Mouse (Mus musculus) embryonic facial prominence, embryonic 12.5 days (tissue): ENCODE measurements around the gene Phf21b. TPM values are rescaled to one million over a fixed set of nuclear protein-coding genes. Genes with fewer than 3 reads are reported as not detected.

Experiments
- ATAC-seq: fragments of 200-750 bp; cut with Nextera tagmentation; 2 replicates; pipeline ENCODE4 v1.8.0; 2017; ENCODE audit not compliant: insufficient number of reproducible peaks, insufficient read depth, low FRiP score, low TSS enrichment
- H3K27ac ChIP-seq: fragments of 300-500 bp; sonication (generic); 2 replicates; pipeline ENCODE4 v1.5.1; 2016; ENCODE audit warnings: mild to moderate bottlenecking
- H3K27me3 ChIP-seq: fragments of 300-500 bp; sonication (generic); 2 replicates; pipeline ENCODE4 v1.6.1; 2016; ENCODE audit warnings: mild to moderate bottlenecking, moderate library complexity
- H3K36me3 ChIP-seq: fragments of 300-500 bp; sonication (generic); 2 replicates; pipeline ENCODE4 v1.6.1; 2016; ENCODE audit warnings: mild to moderate bottlenecking
- H3K4me1 ChIP-seq: fragments of 300-500 bp; sonication (generic); 2 replicates; pipeline ENCODE4 v1.6.1; 2016
- H3K4me2 ChIP-seq: fragments of 300-500 bp; sonication (generic); replicated peaks from 2 replicates; pipeline ENCODE4 v1.6.1; 2016; ENCODE audit warnings: mild to moderate bottlenecking, moderate library complexity
- H3K4me3 ChIP-seq: fragments of 300-500 bp; sonication (generic); 2 replicates; pipeline ENCODE4 v1.5.1; 2016; ENCODE audit warnings: mild to moderate bottlenecking
- H3K9ac ChIP-seq: fragments of 300-500 bp; sonication (generic); 2 replicates; pipeline ENCODE4 v1.6.1; 2016; ENCODE audit warnings: mild to moderate bottlenecking, moderate library complexity
- H3K9me3 ChIP-seq: fragments of 300-500 bp; sonication (generic); 2 replicates; pipeline ENCODE4 v1.6.1; 2016; ENCODE audit warnings: mild to moderate bottlenecking, moderate library complexity
- WGBS: fragments of 180-500 bp; shearing (Covaris S2); methylation state at CpG from one replicate; pipeline ENCODE4 v1.1.7; 2016; 5-methylcytosine and 5-hydroxymethylcytosine counted together
- polyA plus RNA-seq: library from polyadenylated mRNA; unstranded; fragments of >200 nt; fragmentation: Nextera tagmentation; extraction: Ambion mirVana; gene quantifications from 2 replicates; pipeline ENCODE4 v1.2.1, GENCODE M21; 2016

The Phf21b gene
- polyA plus RNA-seq, 1 experiment from 2014 or later: 1.9 TPM

DNA sequence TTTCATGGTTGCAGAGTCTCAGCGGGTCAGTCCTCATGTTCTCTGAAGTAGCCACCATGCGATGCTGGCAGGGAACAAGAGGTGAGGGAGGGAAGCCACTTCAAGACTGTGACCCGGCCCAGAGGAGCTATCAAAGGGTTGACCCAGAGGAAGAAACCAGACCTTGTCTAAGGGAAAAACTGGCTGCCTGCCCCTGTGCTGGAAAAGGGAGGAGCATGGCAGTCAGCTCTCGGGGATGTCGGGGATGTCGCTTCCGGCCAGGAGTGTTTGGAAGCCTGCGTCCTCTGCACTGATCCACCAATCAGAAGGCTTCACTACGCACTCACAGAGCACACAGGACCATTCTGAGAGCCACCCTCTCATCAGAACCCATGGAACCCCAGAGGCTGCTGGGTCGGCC, 12.8 kb downstream of the Phf21b start:
- Histone ChIP-seq H3K4me1 (peaks cover 26% of the 10 kb centered on the region), H3K9ac (no peak overlapping the region), H3K27me3 (no peaks in the 10 kb centered on the region), H3K4me2 (no peak overlapping the region), H3K27ac (no peak overlapping the region), H3K9me3 (no peaks in the 10 kb centered on the region), H3K36me3 (no peaks in the 10 kb centered on the region), H3K4me3 (no peak overlapping the region)
- WGBS: 80% methylated on average over 10 of the region's 10 CpGs
- no peak for ATAC-seq

DNA sequence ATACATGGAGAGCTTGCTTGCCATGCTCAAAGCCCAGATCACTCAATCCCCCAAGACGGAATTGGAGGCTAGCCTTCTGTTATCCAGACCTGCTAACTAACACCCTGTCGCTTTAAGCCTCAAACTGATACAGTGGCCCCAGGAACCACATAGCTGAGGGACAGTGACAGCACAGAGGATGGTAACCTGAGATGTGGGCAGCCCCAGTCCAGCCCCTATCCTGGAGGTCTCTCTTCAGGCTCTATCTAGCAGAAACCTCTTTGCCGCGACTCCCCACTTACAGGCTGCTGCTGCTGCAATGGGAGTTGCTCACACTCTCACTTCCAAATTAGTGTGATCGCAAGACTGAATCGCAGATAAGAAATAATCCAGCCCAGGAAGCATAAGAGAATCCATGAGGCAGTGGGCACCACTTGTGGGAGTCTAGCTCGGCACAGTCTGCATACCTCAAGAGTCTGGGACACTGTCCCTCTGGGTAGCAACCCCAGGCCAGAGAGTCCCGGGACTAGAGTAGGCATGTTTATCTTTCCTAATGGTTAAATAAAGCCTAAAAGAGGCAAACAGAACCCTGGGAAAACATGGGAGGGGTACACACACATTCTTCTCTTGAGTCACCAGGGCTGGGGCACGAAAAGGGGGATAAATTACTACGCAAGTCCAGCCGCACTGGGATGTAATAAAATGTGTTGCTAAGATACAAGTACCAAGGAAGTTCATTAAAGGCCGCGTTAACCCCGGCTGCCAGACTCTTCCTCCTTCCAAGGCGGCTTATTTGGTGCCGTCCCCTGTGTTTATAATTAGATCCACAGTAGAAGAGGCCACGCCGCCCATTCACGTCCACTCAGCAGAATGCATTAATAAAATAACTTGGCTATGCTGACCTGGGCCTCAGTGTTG, 13.7 kb downstream of the Phf21b start:
- 47% methylated on average over 19 of the region's 19 CpGs for WGBS
- H3K4me2 ChIP-seq: no peak overlapping the region
- no peak for ATAC-seq
- H3K4me1 ChIP-seq: peaks cover 26% of the 10 kb centered on the region
- H3K36me3 ChIP-seq: no peaks in the 10 kb centered on the region
- H3K27ac ChIP-seq: no peak overlapping the region
- no peaks in the 10 kb centered on the region for H3K9me3 ChIP-seq
- H3K27me3 ChIP-seq: no peaks in the 10 kb centered on the region
- no peak overlapping the region for H3K4me3 ChIP-seq
- H3K9ac ChIP-seq: no peak overlapping the region

DNA sequence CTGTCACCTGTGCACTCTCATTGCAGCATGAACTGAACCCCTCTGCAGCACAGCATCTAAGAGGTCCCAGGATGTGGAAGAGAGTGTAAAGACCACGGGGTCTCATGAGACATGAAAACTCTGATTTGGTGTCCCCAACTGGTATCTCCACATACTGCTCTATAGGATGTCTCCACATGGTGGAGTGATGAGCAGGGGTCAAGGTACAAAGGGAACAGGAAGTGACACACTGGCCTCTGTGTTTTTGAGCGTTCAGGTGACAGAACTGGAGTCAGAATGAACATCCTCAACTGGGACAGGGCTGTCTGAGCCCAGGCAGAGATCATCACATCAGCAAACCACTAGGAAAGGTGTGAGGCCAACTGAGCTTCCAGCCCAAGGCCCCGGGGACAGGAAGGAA, 15.3 kb downstream of the Phf21b start:
- no peak for ATAC-seq
- Histone ChIP-seq H3K27me3 (no peaks in the 10 kb centered on the region), H3K9me3 (no peaks in the 10 kb centered on the region), H3K27ac (no peak overlapping the region), H3K4me2 (no peak overlapping the region), H3K9ac (no peak overlapping the region), H3K36me3 (no peaks in the 10 kb centered on the region), H3K4me3 (no peak overlapping the region), H3K4me1 (peaks cover 26% of the 10 kb centered on the region)
- 57% methylated on average over 3 of the region's 3 CpGs for WGBS

DNA sequence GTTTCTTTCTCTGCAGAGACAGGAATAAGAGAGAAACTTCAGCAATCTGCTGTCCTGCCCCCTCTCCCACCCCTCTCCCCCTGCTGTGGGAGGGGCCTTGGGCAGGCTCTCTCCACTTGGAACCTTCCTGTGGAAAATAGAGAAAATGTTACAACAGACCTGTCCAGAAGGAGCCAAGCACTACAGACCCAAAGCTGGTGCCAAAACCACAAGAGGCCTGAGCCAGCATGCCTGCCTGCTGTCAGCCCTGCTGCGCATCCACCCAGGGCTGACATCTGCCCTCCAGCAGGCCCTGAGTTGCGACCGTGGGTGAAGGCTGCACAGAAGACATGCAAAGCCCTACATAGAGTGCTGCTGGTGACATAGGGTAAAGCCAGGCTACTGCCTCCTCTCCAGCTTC, 16.3 kb downstream of the Phf21b start:
- 82% methylated on average over 3 of the region's 3 CpGs for WGBS
- Histone ChIP-seq H3K9ac (no peak overlapping the region), H3K9me3 (no peaks in the 10 kb centered on the region), H3K4me2 (no peak overlapping the region), H3K27ac (no peak overlapping the region), H3K4me3 (no peak overlapping the region), H3K4me1 (peaks cover 20% of the 10 kb centered on the region), H3K27me3 (no peaks in the 10 kb centered on the region), H3K36me3 (no peaks in the 10 kb centered on the region)
- ATAC-seq: no peak

DNA sequence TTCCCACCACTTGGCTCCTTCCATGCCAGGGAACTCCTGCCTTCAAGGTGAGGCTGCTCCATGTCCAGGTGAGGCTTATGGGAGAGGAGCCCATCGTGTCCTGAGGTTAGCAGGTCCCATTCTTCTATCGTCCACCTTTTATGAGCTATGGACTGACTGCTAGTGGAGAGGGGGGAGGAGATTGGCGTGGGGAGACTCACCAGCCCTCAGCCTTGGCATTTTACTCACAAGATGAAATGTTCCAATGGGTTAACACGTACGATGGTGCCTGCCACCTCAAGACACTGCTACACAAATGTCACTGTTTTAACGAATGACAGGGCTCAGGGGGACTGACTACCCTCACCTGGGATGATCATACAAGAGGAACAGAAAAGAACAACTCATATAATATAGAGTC, 18.0 kb downstream of the Phf21b start:
- H3K27me3 ChIP-seq: no peaks in the 10 kb centered on the region
- no peak for ATAC-seq
- no peaks in the 10 kb centered on the region for H3K36me3 ChIP-seq
- H3K4me1 ChIP-seq: peaks cover 16% of the 10 kb centered on the region
- H3K4me3 ChIP-seq: no peak overlapping the region
- 89% methylated on average over 6 of the region's 6 CpGs for WGBS
- H3K4me2 ChIP-seq: no peak overlapping the region
- no peaks in the 10 kb centered on the region for H3K9me3 ChIP-seq
- H3K9ac ChIP-seq: no peak overlapping the region
- no peak overlapping the region for H3K27ac ChIP-seq

DNA sequence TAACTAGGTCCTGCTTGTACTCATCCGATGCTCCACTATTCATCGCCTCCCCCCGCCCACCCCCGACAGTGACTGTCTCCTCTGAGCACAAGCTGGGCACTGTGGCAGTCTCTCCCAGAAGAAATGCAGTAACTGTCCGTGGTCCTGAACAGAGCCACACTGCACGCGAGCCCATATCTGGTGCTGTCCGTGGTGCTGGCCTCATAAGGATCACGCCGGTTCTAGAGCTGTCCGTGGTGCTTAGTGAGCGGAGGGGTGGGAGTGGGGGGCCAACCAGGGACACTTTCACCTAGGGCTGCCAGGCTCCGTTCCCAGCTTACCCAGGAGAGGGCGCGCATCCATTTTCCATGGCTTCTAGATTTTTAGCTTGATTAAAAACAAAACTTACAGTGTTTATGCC, 26.4 kb downstream of the Phf21b start:
- Histone ChIP-seq H3K4me3 (no peak overlapping the region), H3K9me3 (no peaks in the 10 kb centered on the region), H3K36me3 (no peaks in the 10 kb centered on the region), H3K4me1 (no peaks in the 10 kb centered on the region), H3K4me2 (no peak overlapping the region), H3K9ac (no peak overlapping the region), H3K27ac (no peak overlapping the region), H3K27me3 (no peaks in the 10 kb centered on the region)
- ATAC-seq: peak; percentile 72; the same call in 1 of the 2 replicates
- WGBS: 4% methylated on average over 15 of the region's 15 CpGs

DNA sequence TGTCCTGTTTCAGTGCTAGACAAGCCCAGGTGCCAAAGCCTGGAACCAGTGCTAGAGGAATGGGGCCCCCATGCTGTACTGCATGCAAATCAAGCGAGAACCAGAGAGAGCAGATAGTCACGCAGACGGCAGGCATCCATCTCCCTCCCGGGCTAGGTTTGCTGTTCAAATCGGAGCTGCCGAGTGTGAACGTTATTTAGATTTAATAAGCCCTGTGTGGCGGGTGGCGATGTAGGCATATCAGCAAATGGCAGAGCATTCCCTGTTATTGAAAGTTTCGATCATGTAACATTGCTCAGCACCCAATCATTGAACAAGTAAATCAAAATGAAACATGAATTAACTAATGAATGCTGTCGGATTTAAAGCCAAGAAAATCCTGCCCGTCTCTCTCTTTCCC, 27.2 kb downstream of the Phf21b start:
- Histone ChIP-seq H3K4me1 (no peaks in the 10 kb centered on the region), H3K27me3 (no peaks in the 10 kb centered on the region), H3K4me3 (no peak overlapping the region), H3K9ac (no peak overlapping the region), H3K9me3 (no peaks in the 10 kb centered on the region), H3K27ac (no peak overlapping the region), H3K4me2 (no peak overlapping the region), H3K36me3 (no peaks in the 10 kb centered on the region)
- 92% methylated on average over 12 of the region's 12 CpGs for WGBS
- no peak for ATAC-seq

DNA sequence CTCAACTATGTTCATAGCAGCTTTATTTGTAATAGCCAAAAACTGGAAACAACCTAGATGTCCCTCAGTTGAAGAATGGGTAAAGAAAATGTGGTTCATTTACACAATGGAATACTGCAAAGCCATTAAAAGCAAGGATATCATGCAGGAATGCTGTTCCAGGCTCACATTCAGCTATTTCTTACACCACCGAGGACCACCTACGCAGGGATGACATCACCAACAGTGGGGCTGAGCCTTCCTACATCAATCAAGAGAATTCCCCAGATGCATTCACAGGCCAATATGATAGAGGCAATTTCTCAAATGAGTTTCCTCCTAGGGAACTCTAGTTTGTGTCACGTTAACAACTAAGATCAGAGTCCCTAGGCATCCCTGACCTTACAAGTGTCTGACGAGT, 32.8 kb downstream of the Phf21b start:
- ATAC-seq: no peak
- 90% methylated on average over 4 of the region's 4 CpGs for WGBS
- H3K27ac ChIP-seq: no peak overlapping the region

DNA sequence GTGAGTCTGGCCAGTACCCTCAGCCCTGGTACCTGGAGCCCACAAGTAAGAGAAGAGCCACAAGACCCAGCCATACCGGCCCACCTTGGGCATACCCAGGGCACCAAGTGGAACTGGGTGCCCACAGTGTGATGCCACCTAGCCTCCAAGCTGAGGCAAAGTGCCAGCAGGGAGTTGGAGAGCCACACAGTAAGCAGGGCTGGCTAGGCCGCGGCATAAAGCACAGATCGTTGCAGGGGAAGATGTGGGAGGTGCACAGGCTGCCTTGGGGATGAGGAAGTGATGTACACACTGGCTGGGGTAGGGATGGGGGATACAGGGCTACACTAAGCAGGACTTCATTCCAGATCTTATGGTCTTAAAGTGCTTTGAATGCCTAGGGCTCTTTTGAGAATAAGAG, 35.0 kb downstream of the Phf21b start:
- Histone ChIP-seq H3K36me3 (no peaks in the 10 kb centered on the region), H3K27ac (no peak overlapping the region), H3K4me2 (no peak overlapping the region), H3K9me3 (no peaks in the 10 kb centered on the region), H3K27me3 (no peaks in the 10 kb centered on the region), H3K4me3 (no peak overlapping the region), H3K4me1 (no peaks in the 10 kb centered on the region), H3K9ac (no peak overlapping the region)
- 84% methylated on average over 4 of the region's 4 CpGs for WGBS
- no peak for ATAC-seq

More for the DNA sequence above, 32.8 kb downstream of the Phf21b start:
- Histone ChIP-seq H3K27me3 (no peaks in the 10 kb centered on the region), H3K4me1 (no peaks in the 10 kb centered on the region), H3K36me3 (no peaks in the 10 kb centered on the region), H3K4me2 (no peak overlapping the region), H3K9me3 (no peaks in the 10 kb centered on the region), H3K4me3 (no peak overlapping the region), H3K9ac (no peak overlapping the region)

DNA sequence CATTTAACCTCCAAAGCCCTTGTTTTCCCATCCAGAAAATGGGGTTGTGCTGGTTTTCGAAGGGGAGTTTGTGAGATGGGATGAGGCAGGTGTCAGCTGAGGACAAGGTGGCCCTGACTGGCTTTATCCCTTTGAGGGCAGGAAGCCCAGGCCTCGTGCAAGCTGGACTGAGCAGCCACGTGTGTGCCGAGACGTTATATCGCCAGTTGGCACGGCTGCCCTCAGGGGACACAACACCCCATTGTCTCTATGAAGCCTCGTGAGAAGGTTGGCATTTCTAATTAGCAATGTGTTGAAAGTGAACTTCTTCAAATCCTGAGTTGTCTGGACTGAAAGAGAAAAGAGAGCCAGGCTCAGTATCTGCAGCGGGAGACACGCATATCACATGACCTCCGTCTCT, 37.6 kb downstream of the Phf21b start:
- Histone ChIP-seq H3K36me3 (no peaks in the 10 kb centered on the region), H3K9ac (no peak overlapping the region), H3K4me3 (no peak overlapping the region), H3K4me2 (no peak overlapping the region), H3K4me1 (peaks cover 3% of the 10 kb centered on the region; the same call in 1 of the 2 replicates), H3K27me3 (no peaks in the 10 kb centered on the region), H3K9me3 (no peaks in the 10 kb centered on the region), H3K27ac (no peak overlapping the region)
- ATAC-seq: no peak
- 81% methylated on average over 11 of the region's 11 CpGs for WGBS

DNA sequence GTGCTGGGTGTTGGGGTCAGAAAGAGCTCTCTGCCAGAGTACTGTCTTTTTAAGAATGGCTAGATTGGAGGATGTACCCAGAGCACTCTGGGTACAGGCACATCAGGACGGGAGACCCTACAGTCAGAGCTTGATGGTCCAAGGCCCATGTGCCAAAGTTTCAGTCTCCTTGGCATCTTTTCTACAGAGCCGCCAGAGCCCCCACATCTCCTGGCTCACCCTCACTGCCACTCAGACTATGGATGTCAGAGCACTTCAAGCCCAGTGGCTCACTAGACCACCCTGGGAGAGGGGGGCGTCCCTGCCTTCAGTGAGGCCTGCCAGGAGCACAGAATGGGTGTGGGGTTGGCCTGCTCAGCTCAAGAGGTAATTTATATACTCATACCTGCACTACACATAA, 38.3 kb downstream of the Phf21b start:
- H3K9ac ChIP-seq: no peak overlapping the region
- no peak for ATAC-seq

DNA sequence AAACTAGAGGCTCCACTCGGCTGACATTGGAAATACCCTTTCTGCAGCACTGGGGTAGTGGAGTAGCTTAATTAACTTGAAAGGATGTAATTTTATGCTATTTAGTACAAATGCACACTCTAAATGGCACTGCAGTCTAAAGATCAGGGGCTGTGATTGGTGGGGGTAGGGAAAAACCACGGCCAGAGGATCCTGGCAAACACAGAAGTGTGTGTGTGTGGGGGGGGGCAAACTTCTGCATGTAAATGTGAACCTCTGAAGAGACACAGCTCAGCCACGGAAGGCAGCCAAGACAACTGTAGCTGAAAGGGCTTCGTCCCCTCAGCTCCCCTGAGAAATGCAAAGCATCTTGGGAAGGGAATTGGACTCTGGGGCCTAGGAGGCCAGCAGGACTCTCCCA, 40.7 kb downstream of the Phf21b start:
- Histone ChIP-seq H3K4me2 (no peak overlapping the region), H3K9me3 (no peaks in the 10 kb centered on the region), H3K36me3 (no peaks in the 10 kb centered on the region), H3K4me1 (peaks cover 3% of the 10 kb centered on the region; the same call in 1 of the 2 replicates), H3K27me3 (no peaks in the 10 kb centered on the region), H3K9ac (no peak overlapping the region), H3K27ac (no peak overlapping the region), H3K4me3 (no peak overlapping the region)
- ATAC-seq: no peak
- 44% methylated on average over 4 of the region's 4 CpGs for WGBS

More for the DNA sequence above, 38.3 kb downstream of the Phf21b start:
- Histone ChIP-seq H3K4me3 (no peak overlapping the region), H3K27me3 (no peaks in the 10 kb centered on the region), H3K4me1 (peaks cover 3% of the 10 kb centered on the region; the same call in 1 of the 2 replicates), H3K9me3 (no peaks in the 10 kb centered on the region), H3K27ac (no peak overlapping the region), H3K36me3 (no peaks in the 10 kb centered on the region), H3K4me2 (no peak overlapping the region)
- WGBS: 81% methylated on average over 3 of the region's 3 CpGs
